Mouse (Mus musculus) neural tube, embryonic 13.5 days (tissue): ENCODE results near the gene Rnh1. TPM values are rescaled to one million over a fixed set of nuclear protein-coding genes. Genes with fewer than 3 reads are reported as not detected.

Source experiments
- ATAC-seq: fragments of 200-750 bp; cut with Nextera tagmentation; 2 replicates; pipeline ENCODE4 v1.8.0; 2017; ENCODE audit warnings: low read depth, mild to moderate bottlenecking, moderate TSS enrichment, moderate library complexity
- H3K27ac ChIP-seq: fragments of 300-500 bp; sonication (generic); replicated peaks from 2 replicates; pipeline ENCODE4 v1.5.1; 2015; ENCODE audit warnings: moderate library complexity, mild to moderate bottlenecking, inconsistent platforms
- H3K27me3 ChIP-seq: fragments of 300-500 bp; sonication (generic); 2 replicates; pipeline ENCODE4 v1.6.1; 2015; ENCODE audit warnings: mild to moderate bottlenecking, inconsistent platforms
- H3K36me3 ChIP-seq: fragments of 300-500 bp; sonication (generic); 2 replicates; pipeline ENCODE4 v1.6.1; 2015; ENCODE audit warnings: mild to moderate bottlenecking, inconsistent platforms
- H3K4me1 ChIP-seq: fragments of 300-500 bp; sonication (generic); replicated peaks from 2 replicates; pipeline ENCODE4 v1.6.1; 2015; ENCODE audit warnings: inconsistent platforms
- H3K4me2 ChIP-seq: fragments of 300-500 bp; sonication (generic); 2 replicates; pipeline ENCODE4 v1.6.1; 2015; ENCODE audit warnings: inconsistent platforms, mild to moderate bottlenecking, moderate library complexity
- H3K4me3 ChIP-seq: fragments of 300-500 bp; sonication (generic); 2 replicates; pipeline ENCODE4 v1.5.1; 2015; ENCODE audit warnings: mild to moderate bottlenecking, inconsistent platforms
- H3K9ac ChIP-seq: fragments of 300-500 bp; sonication (generic); 2 replicates; pipeline ENCODE4 v1.6.1; 2015; ENCODE audit warnings: moderate library complexity, mild to moderate bottlenecking, inconsistent platforms
- H3K9me3 ChIP-seq: fragments of 300-500 bp; sonication (generic); 2 replicates; pipeline ENCODE4 v1.6.1; 2016; ENCODE audit warnings: inconsistent platforms
- WGBS: fragments of 180-500 bp; shearing (Covaris S2); methylation state at CpG from one replicate; pipeline ENCODE4 v1.1.7; 2015; 5-methylcytosine and 5-hydroxymethylcytosine counted together
- microRNA counts: library from miRNA; unstranded; fragments of <30 nt; microRNA quantifications from one replicate; lab custom pipeline; 2016
- microRNA-seq: library from miRNA; unstranded; fragments of <30 nt; microRNA quantifications from one replicate; pipeline ENCODE4, GENCODE M21; 2016
- polyA plus RNA-seq: library from polyadenylated mRNA; unstranded; fragments of >200 nt; fragmentation: Nextera tagmentation; extraction: Ambion mirVana; gene quantifications from 2 replicates; pipeline ENCODE4 v1.2.1, GENCODE M21; 2015

The Rnh1 gene
- polyA plus RNA-seq, 1 experiment from 2014 or later = 57.5 TPM

DNA sequence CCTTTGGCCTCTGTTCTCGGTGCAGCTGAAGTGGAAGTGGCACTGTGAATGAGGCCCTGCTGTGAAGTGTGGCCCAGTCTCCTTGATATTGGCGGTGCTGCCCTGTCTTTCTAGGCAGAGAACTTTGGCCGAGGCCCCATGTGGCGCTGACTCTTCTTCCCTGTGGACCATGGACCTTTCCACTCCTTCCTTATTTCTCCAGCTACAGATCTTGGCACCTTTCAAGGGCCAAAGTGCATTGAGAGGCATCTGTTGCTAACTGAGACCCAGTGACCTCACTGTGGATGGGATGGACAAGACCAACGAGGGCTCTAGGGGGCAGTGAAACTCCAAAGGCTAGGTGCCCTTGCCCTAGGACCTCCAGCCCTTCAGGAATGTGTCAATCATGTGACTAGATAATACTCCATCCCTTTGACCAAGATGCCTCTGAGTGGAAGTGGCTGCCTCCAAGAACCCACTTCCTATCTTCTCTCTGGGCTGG, 51.6 kb downstream of the Rnh1 start:
- Histone ChIP-seq H3K27me3 (peaks cover 7% of the 10 kb centered on the region), H3K9me3 (no peaks in the 10 kb centered on the region), H3K27ac (no peak overlapping the region), H3K9ac (no peak overlapping the region), H3K4me3 (no peak overlapping the region), H3K4me2 (no peak overlapping the region), H3K36me3 (no peaks in the 10 kb centered on the region), H3K4me1 (peaks cover 7% of the 10 kb centered on the region; the same call in 1 of the 2 replicates)
- WGBS = 83% methylated on average over 5 of the region's 5 CpGs
- no peak for ATAC-seq

DNA sequence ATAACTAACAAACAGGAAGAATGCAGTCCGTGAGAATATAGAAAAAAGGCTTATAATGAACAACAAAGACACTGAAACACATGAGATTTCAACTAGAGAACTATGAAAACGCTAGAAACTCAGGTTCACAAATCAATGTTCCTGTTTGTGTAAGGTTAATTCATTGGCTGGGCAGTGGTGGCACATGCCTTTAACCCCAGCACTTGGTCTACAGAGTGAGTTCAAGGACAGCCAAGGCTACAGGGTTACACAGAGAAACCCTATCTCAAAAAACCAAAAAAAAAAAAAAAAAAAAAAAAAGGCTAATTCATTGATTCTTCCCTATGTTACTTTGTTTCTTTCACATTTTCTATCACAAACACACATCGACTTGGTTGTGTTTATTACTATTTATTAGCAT, 52.1 kb downstream of the Rnh1 start:
- ATAC-seq = no peak
- Histone ChIP-seq H3K4me1 (peaks cover 7% of the 10 kb centered on the region; the same call in 1 of the 2 replicates), H3K9me3 (no peaks in the 10 kb centered on the region), H3K4me3 (no peak overlapping the region), H3K36me3 (no peaks in the 10 kb centered on the region), H3K9ac (no peak overlapping the region), H3K4me2 (no peak overlapping the region), H3K27me3 (peaks cover 7% of the 10 kb centered on the region), H3K27ac (no peak overlapping the region)
- 90% methylated on average over 3 of the region's 3 CpGs for WGBS

DNA sequence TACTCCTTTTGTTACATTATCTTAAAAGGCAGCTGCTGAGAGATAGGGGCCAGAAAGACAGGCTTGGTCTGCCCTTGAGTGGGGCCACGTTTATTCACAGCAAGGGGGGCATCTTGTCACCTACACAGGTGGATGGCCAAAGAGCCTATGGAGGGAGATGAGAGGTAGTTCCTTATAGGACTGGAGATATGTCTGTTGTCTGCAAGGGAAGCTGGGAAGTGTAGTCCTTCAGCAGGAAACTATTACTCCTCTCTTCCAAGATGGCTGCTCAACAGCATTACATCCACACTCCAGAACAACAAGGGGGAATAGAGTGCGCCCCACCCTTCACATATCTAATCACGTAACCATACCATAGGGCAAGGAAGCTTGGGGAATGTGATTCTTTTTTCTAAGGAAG, 53.2 kb downstream of the Rnh1 start:
- H3K4me1 ChIP-seq = peaks cover 7% of the 10 kb centered on the region; the same call in 1 of the 2 replicates
- no peak overlapping the region for H3K4me2 ChIP-seq
- H3K36me3 ChIP-seq = no peaks in the 10 kb centered on the region
- ATAC-seq = no peak
- no peak overlapping the region for H3K9ac ChIP-seq
- H3K27ac ChIP-seq = no peak overlapping the region
- H3K4me3 ChIP-seq = no peak overlapping the region
- H3K9me3 ChIP-seq = no peaks in the 10 kb centered on the region
- WGBS = 72% methylated on average over 3 of the region's 3 CpGs
- peaks cover 11% of the 10 kb centered on the region for H3K27me3 ChIP-seq

DNA sequence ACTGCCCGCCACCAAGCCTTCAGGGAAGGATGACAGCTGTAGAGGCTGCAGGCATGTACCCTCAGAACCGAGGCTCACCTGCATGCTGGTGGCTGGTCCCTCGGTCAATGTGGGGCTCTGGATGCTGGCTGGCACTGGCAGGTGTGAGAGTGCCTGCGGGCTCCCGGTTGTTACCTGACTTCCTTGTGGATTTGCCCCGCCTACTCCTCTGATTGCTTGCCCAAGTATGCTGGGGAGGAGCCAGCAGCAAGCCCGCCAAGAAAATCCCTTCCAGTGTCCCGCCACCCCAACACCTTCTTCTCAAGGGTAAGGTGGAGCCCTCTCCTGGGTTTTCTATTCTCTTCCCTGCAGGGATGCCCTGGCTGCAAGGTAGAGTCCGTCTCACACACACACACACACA, 55.0 kb downstream of the Rnh1 start, which contains the start of gene Ano9:
Gene Ano9, minus strand, starts transcription at position 171 of the 400 bp plus-strand sequence.
- H3K4me3 ChIP-seq = no peak within 1 kb of the TSS
- 16% methylated on average over 9 of the region's 9 CpGs for WGBS
- no peaks in the 10 kb centered on the region for H3K4me1 ChIP-seq
- no peak within 1 kb of the TSS for H3K27ac ChIP-seq
- no peak within 1 kb of the TSS for H3K4me2 ChIP-seq
- ATAC-seq = no peak
- peaks cover 11% of the 10 kb centered on the region for H3K27me3 ChIP-seq
- H3K9me3 ChIP-seq = no peaks in the 10 kb centered on the region
- H3K9ac ChIP-seq = no peak within 1 kb of the TSS
- H3K36me3 ChIP-seq = no peaks in the 10 kb centered on the region

DNA sequence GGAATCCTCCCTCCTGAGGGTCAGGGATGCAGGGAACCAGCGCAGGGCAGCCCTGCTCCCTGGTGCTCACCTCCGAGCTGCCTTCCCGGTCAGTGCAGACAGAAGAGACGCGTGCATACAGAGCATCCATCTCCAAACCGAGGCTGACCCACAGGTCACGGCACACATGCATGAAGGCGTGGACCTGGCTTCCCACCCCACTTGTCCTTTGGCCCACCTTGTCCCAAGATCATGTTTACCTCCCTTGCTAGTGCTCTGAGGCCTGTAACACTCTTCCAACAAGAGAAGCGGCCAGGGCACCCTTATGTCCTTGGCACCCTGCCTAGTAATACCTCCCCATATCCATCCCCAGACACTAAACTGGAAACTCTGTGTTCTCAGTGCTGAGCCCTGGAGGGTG, 56.8 kb downstream of the Rnh1 start:
- Histone ChIP-seq H3K9me3 (no peaks in the 10 kb centered on the region), H3K4me2 (no peak overlapping the region), H3K4me3 (no peak overlapping the region), H3K27me3 (peaks cover 11% of the 10 kb centered on the region), H3K4me1 (no peaks in the 10 kb centered on the region), H3K27ac (no peak overlapping the region), H3K9ac (no peak overlapping the region), H3K36me3 (no peaks in the 10 kb centered on the region)
- WGBS = 91% methylated on average over 9 of the region's 9 CpGs
- no peak for ATAC-seq

MicroRNA genes within 50 kb of the gene (microRNA counts, 519-probe panel; counts per million panel counts)
- 3,657 counts per million, percentile 54 among the panel's probes with 10 or more counts for microRNA mmu-miR-210 (lab: Ali Mortazavi, UCI)

Small RNA genes within 50 kb of the gene (microRNA-seq; reads per million reads assigned to microRNA genes)
- 203 reads per million, percentile 64 among the genes with 10 or more reads in this experiment for gene Mir210

Other genes with a start within 250 kb of the Rnh1 start
- gene Pgghg, start 231.5 kb downstream of the Rnh1 start, polyA plus RNA-seq = 7.6 and 8.2 TPM in 2 replicates
- 1.4 and 2.1 TPM in 2 replicates for gene Ifitm5, start 222.6 kb downstream of the Rnh1 start, polyA plus RNA-seq
- gene Gm45717, start 216.9 kb downstream of the Rnh1 start, polyA plus RNA-seq = not detected in 2 replicates
- 271 and 311 TPM in 2 replicates for gene Ifitm2, start 216.9 kb downstream of the Rnh1 start, polyA plus RNA-seq
- gene Ifitm1, start 205.6 kb downstream of the Rnh1 start, polyA plus RNA-seq = 20.3 and 26.7 TPM in 2 replicates
- gene Ifitm3, start 162.1 kb downstream of the Rnh1 start, polyA plus RNA-seq = 35.9 and 40.0 TPM in 2 replicates
- 0.63 and 0.81 TPM in 2 replicates for gene Ifitm6, start 154.9 kb downstream of the Rnh1 start, polyA plus RNA-seq
- gene Gm17387, start 143.7 kb downstream of the Rnh1 start, polyA plus RNA-seq = not detected in 2 replicates
- 39.2 and 41.0 TPM in 2 replicates for gene B4galnt4, start 111.8 kb downstream of the Rnh1 start, polyA plus RNA-seq
- 0.38 and 1.2 TPM in 2 replicates for gene Pkp3, start 94.6 kb downstream of the Rnh1 start, polyA plus RNA-seq
- gene Sigirr, start 72.3 kb downstream of the Rnh1 start, polyA plus RNA-seq = 1.5 and 3.5 TPM in 2 replicates
- gene Ano9, start 55.1 kb downstream of the Rnh1 start, polyA plus RNA-seq = 0.27 TPM in 1 of 2 replicates, not detected in the other
- 63.5 and 77.7 TPM in 2 replicates for gene Ptdss2, start 50.5 kb downstream of the Rnh1 start, polyA plus RNA-seq
- gene Hras, start 21.1 kb upstream of the Rnh1 start, polyA plus RNA-seq = 130 and 139 TPM in 2 replicates
- 7.6 and 9.0 TPM in 2 replicates for gene Lrrc56, start 21.3 kb upstream of the Rnh1 start, polyA plus RNA-seq
- gene Lmntd2, start 41.2 kb upstream of the Rnh1 start, polyA plus RNA-seq = 1.3 and 1.5 TPM in 2 replicates
- 29.8 and 31.7 TPM in 2 replicates for gene Rassf7, start 43.0 kb upstream of the Rnh1 start, polyA plus RNA-seq
- 71.4 and 74.1 TPM in 2 replicates for gene Phrf1, start 55.9 kb upstream of the Rnh1 start, polyA plus RNA-seq
- 1.0 and 1.4 TPM in 2 replicates for gene Irf7, start 93.6 kb upstream of the Rnh1 start, polyA plus RNA-seq
- gene Cdhr5, start 103.9 kb upstream of the Rnh1 start, polyA plus RNA-seq = not detected in 2 replicates
- 3.3 and 5.8 TPM in 2 replicates for gene Sct, start 106.3 kb upstream of the Rnh1 start, polyA plus RNA-seq
- gene Drd4, start 119.1 kb upstream of the Rnh1 start, polyA plus RNA-seq = 0.54 and 1.3 TPM in 2 replicates
- gene Deaf1, start 154.8 kb upstream of the Rnh1 start, polyA plus RNA-seq = 150 and 156 TPM in 2 replicates
- 58.7 and 60.8 TPM in 2 replicates for gene Tmem80, start 154.9 kb upstream of the Rnh1 start, polyA plus RNA-seq
- 0.43 and 0.76 TPM in 2 replicates for gene Eps8l2, start 166.0 kb upstream of the Rnh1 start, polyA plus RNA-seq
- 328 and 340 TPM in 2 replicates for gene Taldo1, start 219.3 kb upstream of the Rnh1 start, polyA plus RNA-seq
- gene Gatd1, start 241.3 kb upstream of the Rnh1 start, polyA plus RNA-seq = 47.0 and 51.4 TPM in 2 replicates